Mouse (Mus musculus): ENCODE results near the gene Chad.

The Chad gene

DNA sequence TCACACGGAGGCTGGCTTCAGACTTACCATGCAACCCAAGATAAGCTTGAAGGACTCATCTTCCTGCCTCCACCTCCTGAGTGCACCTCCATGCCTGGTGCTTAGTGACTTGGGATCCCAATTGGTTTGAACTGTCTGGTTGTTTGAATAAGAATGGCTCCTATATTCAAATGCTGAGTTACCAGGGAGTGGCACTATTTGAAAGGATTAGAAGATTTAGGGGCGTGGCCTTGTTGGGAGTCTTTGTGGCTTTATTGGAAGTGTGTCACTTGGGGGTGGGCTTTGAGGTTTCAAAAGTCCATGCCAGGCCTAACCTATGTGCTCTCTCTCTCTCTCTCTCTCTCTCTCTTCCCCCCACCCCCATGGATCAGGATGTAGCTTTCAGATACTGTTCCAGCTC, 52.8 kb downstream of the Chad start:
- CTCF ChIA-PET, result interaction anchor here (0.6 kb wide), 1 partner anchor 112 kb away, joined by 4 read pairs; no protein-coding TSS in a partner anchor

All from spleen, embryonic (tissue).